Mouse (Mus musculus): ENCODE data around the gene Abcc1.

The Abcc1 gene

GRCm38 (mm10) chr16:14493491-14494114 is 132.2 kb downstream of the Abcc1 start:
- in situ Hi-C loops (cut with MboI, MseI): loop anchor here (5.0 kb wide), 1 partner anchor 256 kb away; no protein-coding TSS in a partner anchor

- in situ Hi-C loops (cut with MboI, MseI): no loop called here
Measured at GRCm38 (mm10) chr16:14501649-14502360, 140.4 kb downstream of the Abcc1 start.

DNA sequence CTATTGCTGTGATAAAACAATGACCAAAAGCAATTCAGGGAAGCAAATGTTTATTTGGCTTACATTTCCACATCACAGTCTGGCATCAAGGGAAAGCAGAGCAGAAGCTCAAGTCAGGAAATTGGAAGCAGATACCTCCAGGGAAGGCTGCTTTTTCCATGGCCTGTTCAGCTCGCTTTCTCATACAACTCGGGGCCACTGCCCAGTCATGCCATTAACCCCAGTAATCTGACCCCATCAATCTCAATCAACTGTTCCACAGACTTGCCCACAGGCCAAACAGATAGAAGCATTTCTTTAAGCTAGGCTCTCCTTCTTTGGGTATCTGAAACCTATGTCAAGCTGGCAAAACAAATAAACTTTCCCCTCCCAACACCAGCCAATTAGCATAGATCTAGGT is 145.1 kb downstream of the Abcc1 start:
- in situ Hi-C loops (cut with MboI, MseI): no loop called here

Data from regulatory T cell (primary cell).